Mouse (Mus musculus) embryonic facial prominence, embryonic 10.5 days (tissue): ENCODE results near the gene Gm3727. TPM values are rescaled to one million over a fixed set of nuclear protein-coding genes. Genes with fewer than 3 reads are reported as not detected.
A peak's percentile ranks its signal among the peaks of the same experiment; 100 is the strongest.
"Not testable (repeated sequence)": the region's sequence is repeated elsewhere in the genome, so short reads cannot be mapped to it uniquely, and the experiment has no call there.

Experiments
- DNase-seq: peaks from one replicate; pipeline ENCODE4 v3.0.0-alpha.2; 2017; ENCODE audit warnings: low spot score
- H3K27ac ChIP-seq: fragments of 300-500 bp; sonication (generic); replicated peaks from 2 replicates; pipeline ENCODE4 v1.5.1; 2016; ENCODE audit warnings: mild to moderate bottlenecking
- H3K27me3 ChIP-seq: fragments of 300-500 bp; sonication (generic); replicated peaks from 2 replicates; pipeline ENCODE4 v1.6.1; 2016; ENCODE audit warnings: low read depth, mild to moderate bottlenecking; ENCODE audit not compliant: poor library complexity, severe bottlenecking
- H3K36me3 ChIP-seq: fragments of 300-500 bp; sonication (generic); replicated peaks from 2 replicates; pipeline ENCODE4 v1.6.1; 2016; ENCODE audit warnings: mild to moderate bottlenecking, moderate library complexity
- H3K4me1 ChIP-seq: fragments of 300-500 bp; sonication (generic); 2 replicates; pipeline ENCODE4 v1.6.1; 2016
- H3K4me3 ChIP-seq: fragments of 300-500 bp; sonication (generic); 2 replicates; pipeline ENCODE4 v1.5.1; 2016; ENCODE audit warnings: mild to moderate bottlenecking, moderate library complexity
- H3K9me3 ChIP-seq: fragments of 300-500 bp; sonication (generic); 2 replicates; pipeline ENCODE4 v1.6.1; 2016; ENCODE audit warnings: mild to moderate bottlenecking
- WGBS: fragments of 180-500 bp; shearing (Covaris S2); methylation state at CpG from one replicate; pipeline ENCODE4 v1.1.7; 2016; 5-methylcytosine and 5-hydroxymethylcytosine counted together
- polyA plus RNA-seq: library from polyadenylated mRNA; unstranded; fragments of >200 nt; fragmentation: Nextera tagmentation; extraction: Ambion mirVana; gene quantifications from 2 replicates; pipeline ENCODE4 v1.2.1, GENCODE M21; 2016

Gene Gm3727
- polyA plus RNA-seq: not detected in 2 replicates

- not testable (repeated sequence) for H3K9me3 ChIP-seq, DNase-seq
- 82% methylated on average over 3 of the region's 3 CpGs for WGBS
These were observed at the start of gene Gm3727 for GRCm38 (mm10) chr14:7264614-7265013. Gm3727 (minus strand) TSS chr14:7264714.

GRCm38 (mm10) chr14:7243498-7243897 lies 21.0 kb downstream of the Gm3727 start:
- not testable (repeated sequence) for H3K27me3 ChIP-seq, H3K9me3 ChIP-seq, H3K27ac ChIP-seq, H3K36me3 ChIP-seq, H3K4me1 ChIP-seq, H3K4me3 ChIP-seq
- WGBS: 3% methylated on average over 8 of the region's 10 CpGs
- DNase-seq: peak; percentile 50

More at GRCm38 (mm10) chr14:7264614-7265013, at the start of gene Gm3727:
- H3K27me3 ChIP-seq, H3K4me3 ChIP-seq, H3K4me1 ChIP-seq, H3K36me3 ChIP-seq, H3K27ac ChIP-seq: not testable (repeated sequence)

Other genes starting within 250 kb of the Gm3727 start
- gene Gm10406, start 237.3 kb downstream of the Gm3727 start, polyA plus RNA-seq: 1.3 TPM in 2 replicates
- not detected in 2 replicates for gene Gm3685, start 219.7 kb downstream of the Gm3727 start, polyA plus RNA-seq
- gene Gm3696, start 164.1 kb downstream of the Gm3727 start, polyA plus RNA-seq: 1.9 and 2.7 TPM in 2 replicates
- gene Gm6676, start 139.3 kb downstream of the Gm3727 start, polyA plus RNA-seq: not detected in 2 replicates
- gene Gm3512, start 90.2 kb downstream of the Gm3727 start, polyA plus RNA-seq: 4.2 and 4.6 TPM in 2 replicates
- not detected in 2 replicates for gene Gm16434, start 70.2 kb downstream of the Gm3727 start, polyA plus RNA-seq
- gene Gm3739, start 50.3 kb upstream of the Gm3727 start, polyA plus RNA-seq: 0.93 and 1.6 TPM in 2 replicates
- gene Gm5797, start 67.7 kb upstream of the Gm3727 start, polyA plus RNA-seq: not detected in 2 replicates
- not detected in 2 replicates for gene Gm8374, start 100.4 kb upstream of the Gm3727 start, polyA plus RNA-seq
- gene Gm3755, start 186.2 kb upstream of the Gm3727 start, polyA plus RNA-seq: not detected in 2 replicates
- gene Gm3752, start 219.0 kb upstream of the Gm3727 start, polyA plus RNA-seq: 1.6 and 2.2 TPM in 2 replicates